In genomic region chr10:127030336-127031296, GRCm38 (mm10) we compare ENCODE assay signal across 8 mouse cellular contexts. TPM values are rescaled to one million over a fixed set of nuclear protein-coding genes. Genes with fewer than 3 reads are reported as not detected.
DNase-seq lines count a peak whose midpoint lies in the region; ATAC-seq lines count a peak whose summit lies in the region.

Gene Tsfm, minus strand, starts transcription at chr10:127030840.

- H3K9me3 ChIP-seq in hindbrain, embryonic 16.5 days (ENCODE audit: control insufficient read depth, low read length) = no peaks in the 10 kb centered on the region

- peaks cover 6% of the 10 kb centered on the region; the same call in 1 of the 2 replicates for H3K79me2 ChIP-seq in macrophage (ENCODE audit: inconsistent target)

- peak; percentile 89 for ATAC-seq in hindbrain, embryonic 16.5 days

- DNase-seq in WW6 (ENCODE audit: low read depth, low spot score) = peak; percentile 67
- peak; percentile 91 to 95 for DNase-seq in cerebellum, postnatal 4 days (ENCODE audit: low spot score in 2 of 2)
- DNase-seq in gastrocnemius, adult 18-20 months (ENCODE audit: low spot score) = peak; percentile 92
- peak; percentile 92 to 96 for DNase-seq in left cerebral cortex, adult 18-20 months (ENCODE audit: low spot score in 2 of 2)
- DNase-seq in right cerebral cortex, adult 18-20 months = peak; percentile 91
- DNase-seq in urinary bladder, postnatal 10 days (ENCODE audit: low spot score) = peak; percentile 86

- peaks cover 11% of the 10 kb centered on the region for H3K36me3 ChIP-seq in hindbrain, embryonic 16.5 days (ENCODE audit: control insufficient read depth, insufficient read depth, low read length)
- peaks cover 23% of the 10 kb centered on the region; the same call in 1 of the 2 replicates for H3K36me3 ChIP-seq in macrophage (ENCODE audit: inconsistent target)

- 6% methylated on average over 46 of the region's 56 CpGs for WGBS in hindbrain, embryonic 16.5 days
- WGBS in macrophage (ENCODE audit: missing documents) = 5% methylated on average over 55 of the region's 56 CpGs

- H3K4me2 ChIP-seq in hindbrain, embryonic 16.5 days (ENCODE audit: low read length) = peak within 1 kb of the TSS; percentile 84

- peak within 1 kb of the TSS; percentile 92 for H3K9ac ChIP-seq in hindbrain, embryonic 16.5 days (ENCODE audit: low read depth, low read length)

- H3K4me3 ChIP-seq in hindbrain, embryonic 16.5 days (ENCODE audit: low read length) = peak within 1 kb of the TSS; percentile 93
- peak within 1 kb of the TSS; percentile 90 for H3K4me3 ChIP-seq in macrophage (ENCODE audit: inconsistent target)

- no peaks in the 10 kb centered on the region for H3K27me3 ChIP-seq in hindbrain, embryonic 16.5 days (replicated peaks; ENCODE audit: control insufficient read depth, insufficient read depth, low read length)

- H3K4me1 ChIP-seq in hindbrain, embryonic 16.5 days (ENCODE audit: control insufficient read depth, insufficient read depth, low read depth, low read length) = peaks cover 6% of the 10 kb centered on the region

- peak within 1 kb of the TSS; percentile 83 for H3K27ac ChIP-seq in hindbrain, embryonic 16.5 days (ENCODE audit: low read depth, low read length)
- peak within 1 kb of the TSS; percentile 69 for H3K27ac ChIP-seq in macrophage

RNA-seq across cellular contexts. Expression of gene Tsfm, which starts in this region (rescaled TPM):
- total RNA-seq in gastrocnemius, adult 18-20 months (2021) = 10 to 100 TPM; 20.4 to 22.4 TPM
- polyA plus RNA-seq in hindbrain, embryonic 16.5 days (2015; fragmentation: Nextera tagmentation; extraction: Ambion mirVana) = 63.7 and 67.7 TPM in 2 replicates
- total RNA-seq in left cerebral cortex, adult 18-20 months (2021) = 10 to 100 TPM; 26.6 to 30.1 TPM
- total RNA-seq in macrophage (2018; cell fraction: chromatin; rRNA removed) = 10 to 100 TPM in 17 of 26 experiments, 1 to 10 TPM in 9; 3.0 to 42.6 (median 21.5) TPM
- total RNA-seq in macrophage (2018; cell fraction: cytosol; rRNA removed) = 10 to 100 TPM in 19 of 26 experiments, 1 to 10 TPM in 7; 5.3 to 16.6 (median 11.8) TPM
- 10 to 100 TPM in 15 of 26 experiments, 1 to 10 TPM in 11; 4.8 to 36.0 (median 13.1) TPM for total RNA-seq in macrophage (2018; cell fraction: nucleus; rRNA removed)
- polyA plus RNA-seq in macrophage (2018) = 4.9 to 22.2 TPM (median 12.8 TPM) in 3 replicates

Comparison
In these comparisons a context has a peak if more than half of its experiments do, and no peak if none do; other contexts are left out.
1. Peak in every context shown above with its lines: DNase-seq, ATAC-seq, H3K4me3 ChIP-seq and H3K27ac ChIP-seq.